Mouse (Mus musculus) spleen, postnatal 14 days (tissue): Measurements from ENCODE around the gene Srrm4.

ENCODE experiments used
- DNase-seq, 2 experiments: peaks; one replicate each; pipeline ENCODE4 v3.0.0; 2021 to 2022; ENCODE audit warnings: low spot score in 2 of 2

The Srrm4 gene

DNA sequence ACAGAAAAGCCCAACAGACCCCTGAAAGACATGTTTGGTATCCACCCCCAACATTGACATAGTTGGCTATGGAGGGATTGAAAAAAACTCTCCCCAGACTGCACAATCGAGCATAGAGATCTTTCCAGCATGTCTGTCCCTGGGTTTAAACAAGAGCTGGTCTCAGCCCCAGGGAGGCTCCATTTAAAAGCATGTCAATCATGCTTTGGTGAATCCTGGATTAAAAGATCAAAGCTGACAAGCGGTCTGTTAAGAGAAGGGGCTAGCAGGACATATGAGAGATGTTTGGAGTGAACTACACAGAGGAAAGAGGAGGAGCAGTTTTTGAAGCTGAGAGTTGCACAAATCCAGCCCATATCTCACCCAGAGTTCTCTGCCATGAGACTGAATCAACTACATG is 38.5 kb downstream of the Srrm4 start:
- no peak for DNase-seq

GRCm38 (mm10) chr5:116552584-116552983 is 39.0 kb downstream of the Srrm4 start:
- no peak for DNase-seq

- no peak for DNase-seq
These were observed 45.9 kb downstream of the Srrm4 start for GRCm38 (mm10) chr5:116545746-116546145.

GRCm38 (mm10) chr5:116542317-116542716 is 49.3 kb downstream of the Srrm4 start:
- DNase-seq: no peak

- DNase-seq: no peak
These were observed 50.5 kb downstream of the Srrm4 start for GRCm38 (mm10) chr5:116541128-116541527.

DNA sequence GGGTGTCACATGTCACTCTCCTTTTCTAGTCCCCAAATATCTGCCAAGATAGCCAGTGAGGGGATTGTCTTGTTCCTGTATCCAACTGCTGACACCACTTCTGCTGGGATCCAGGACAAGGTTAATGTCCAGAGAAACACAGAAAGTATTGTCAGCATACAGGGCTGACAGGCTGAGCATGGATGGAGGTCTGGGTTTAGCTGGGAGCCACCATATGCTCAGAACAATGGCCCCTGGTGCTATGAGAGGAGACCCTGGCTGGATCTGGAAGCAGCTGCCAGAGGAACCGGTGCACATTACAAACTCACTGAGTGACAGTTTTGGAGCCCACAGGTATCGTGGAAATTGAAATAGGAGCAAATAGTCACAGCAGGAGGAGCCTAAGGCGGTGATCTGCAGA is 52.3 kb downstream of the Srrm4 start:
- no peak for DNase-seq

GRCm38 (mm10) chr5:116538491-116538890 is 53.1 kb downstream of the Srrm4 start:
- no peak for DNase-seq

- no peak for DNase-seq
These were observed 65.3 kb downstream of the Srrm4 start for GRCm38 (mm10) chr5:116526324-116526723.

DNA sequence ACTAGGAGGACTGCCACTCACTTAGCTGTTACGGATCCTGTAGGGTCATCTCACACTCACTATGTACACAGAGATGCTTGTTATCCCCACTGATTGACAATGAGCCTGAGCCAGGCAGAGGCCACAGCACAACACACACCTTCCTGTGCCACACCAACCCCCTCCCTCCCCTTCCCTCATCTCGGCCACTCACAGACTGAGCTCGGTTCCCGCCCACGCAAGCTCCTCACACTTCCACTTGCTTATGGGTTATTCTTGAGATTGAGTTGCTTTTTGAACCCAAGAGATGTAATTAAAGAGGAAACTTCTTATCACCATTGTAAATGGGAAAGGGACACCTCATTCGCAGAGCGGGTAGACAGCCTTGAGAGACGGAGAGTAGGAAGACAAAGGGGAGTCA is 66.3 kb downstream of the Srrm4 start:
- no peak for DNase-seq

DNA sequence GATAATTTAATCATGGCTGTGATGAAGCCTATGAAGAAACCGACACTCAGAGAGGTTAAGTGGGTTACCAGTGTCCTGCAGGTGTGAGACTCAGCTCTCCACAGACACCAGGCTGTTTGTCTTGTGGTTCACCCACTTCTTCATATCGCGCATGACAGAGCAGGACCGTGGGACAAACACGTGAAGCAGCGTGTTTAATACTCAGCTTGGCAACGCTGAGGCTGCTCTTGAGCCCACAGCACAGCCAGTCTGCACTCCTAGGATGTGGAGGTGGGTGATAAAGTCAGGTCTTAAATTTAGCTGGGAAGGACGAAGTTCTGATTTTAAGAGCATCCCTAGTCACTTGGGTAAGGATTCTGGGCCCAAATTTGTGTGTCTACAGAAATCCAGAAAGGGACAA is 68.1 kb downstream of the Srrm4 start:
- DNase-seq: no peak

DNA sequence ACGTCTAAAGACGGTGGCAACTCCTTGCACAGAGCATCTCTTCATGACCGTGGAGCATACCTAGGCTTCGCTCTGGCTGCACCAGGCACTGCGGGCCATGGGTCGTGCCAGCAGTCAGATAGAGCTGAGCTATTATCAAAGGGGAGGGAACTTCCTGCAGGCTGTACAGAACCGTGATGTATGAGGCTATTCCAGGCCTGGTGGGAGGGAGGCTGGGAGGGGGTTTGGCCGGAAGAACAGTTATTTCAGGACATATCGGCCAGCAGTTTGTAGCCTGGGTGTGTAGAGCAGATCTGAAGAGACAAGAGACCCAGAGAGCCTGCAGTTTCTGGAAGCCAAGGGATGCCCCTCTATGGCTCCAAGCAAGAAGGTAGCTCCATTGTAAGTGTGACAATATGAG is 68.5 kb downstream of the Srrm4 start:
- no peak for DNase-seq

GRCm38 (mm10) chr5:116522273-116522672 is 69.3 kb downstream of the Srrm4 start:
- no peak for DNase-seq

- DNase-seq: no peak
These were observed 73.6 kb downstream of the Srrm4 start for GRCm38 (mm10) chr5:116518047-116518446.

DNA sequence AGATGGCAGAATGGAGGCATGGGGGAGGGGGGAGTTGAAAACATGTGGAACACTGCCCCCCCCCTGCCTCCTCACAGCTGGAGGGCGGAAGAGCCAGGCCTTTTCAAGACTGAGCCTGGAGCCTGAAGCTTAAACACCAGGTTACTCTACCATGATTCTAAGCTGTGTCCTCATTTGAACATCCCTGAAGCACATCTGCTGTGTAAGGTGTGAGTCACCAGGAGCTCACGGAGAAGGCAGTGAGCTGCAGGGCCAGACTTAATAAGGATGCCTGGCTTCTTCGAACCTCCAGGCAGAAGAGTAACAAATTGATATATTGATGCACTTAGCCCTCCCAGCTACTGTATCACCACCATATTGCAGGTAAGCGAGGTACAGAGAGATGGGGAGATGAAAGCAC is 79.5 kb downstream of the Srrm4 start:
- DNase-seq: no peak

DNA sequence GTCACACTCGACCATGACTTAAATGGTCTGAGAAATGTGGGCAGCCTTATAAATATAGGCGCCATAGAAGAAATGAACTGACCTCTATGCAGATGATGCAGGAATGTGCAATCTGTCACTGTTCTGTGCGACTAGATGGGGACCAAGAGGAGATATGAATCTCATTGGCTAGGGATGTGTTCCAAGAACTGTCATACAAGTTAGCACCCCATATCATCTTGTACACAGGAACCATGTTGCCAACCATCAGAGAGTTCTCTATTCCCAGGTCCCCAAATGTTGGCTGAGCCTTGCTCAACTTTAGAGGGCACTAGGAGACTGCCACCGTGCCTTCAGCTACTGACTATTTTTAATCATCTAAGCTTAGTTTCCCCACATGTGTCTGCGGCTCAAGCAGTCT is 81.4 kb downstream of the Srrm4 start:
- no peak for DNase-seq

- no peak for DNase-seq
These were observed 90.3 kb downstream of the Srrm4 start for GRCm38 (mm10) chr5:116501342-116501741.

- no peak for DNase-seq
These were observed 92.6 kb downstream of the Srrm4 start for GRCm38 (mm10) chr5:116498880-116499640.

GRCm38 (mm10) chr5:116497866-116498265 is 93.8 kb downstream of the Srrm4 start:
- no peak for DNase-seq

GRCm38 (mm10) chr5:116497205-116497604 is 94.4 kb downstream of the Srrm4 start:
- DNase-seq: no peak

- DNase-seq: no peak
These were observed 94.9 kb downstream of the Srrm4 start for GRCm38 (mm10) chr5:116496717-116497116.

DNA sequence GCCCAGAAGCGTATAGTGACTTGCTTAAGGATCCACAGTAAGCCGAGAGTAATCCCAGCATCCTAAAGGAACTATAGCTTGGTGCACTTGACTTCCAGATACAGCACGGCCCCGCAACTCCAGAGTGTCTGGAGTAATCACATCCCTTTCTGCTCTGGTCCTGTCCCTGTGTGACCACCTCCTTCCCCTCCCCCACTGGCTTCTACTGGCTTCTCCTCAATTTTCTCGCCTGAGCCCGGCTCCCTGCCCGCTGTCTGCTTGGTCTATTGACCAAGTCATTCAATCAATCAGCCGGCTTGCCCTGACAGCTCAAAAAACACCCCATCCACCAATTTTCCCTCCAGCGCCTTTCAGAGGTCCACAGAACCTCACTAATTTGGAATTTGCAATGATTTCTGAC is 96.2 kb downstream of the Srrm4 start:
- DNase-seq: no peak

- no peak for DNase-seq
These were observed 97.2 kb downstream of the Srrm4 start for GRCm38 (mm10) chr5:116494377-116494776.

DNA sequence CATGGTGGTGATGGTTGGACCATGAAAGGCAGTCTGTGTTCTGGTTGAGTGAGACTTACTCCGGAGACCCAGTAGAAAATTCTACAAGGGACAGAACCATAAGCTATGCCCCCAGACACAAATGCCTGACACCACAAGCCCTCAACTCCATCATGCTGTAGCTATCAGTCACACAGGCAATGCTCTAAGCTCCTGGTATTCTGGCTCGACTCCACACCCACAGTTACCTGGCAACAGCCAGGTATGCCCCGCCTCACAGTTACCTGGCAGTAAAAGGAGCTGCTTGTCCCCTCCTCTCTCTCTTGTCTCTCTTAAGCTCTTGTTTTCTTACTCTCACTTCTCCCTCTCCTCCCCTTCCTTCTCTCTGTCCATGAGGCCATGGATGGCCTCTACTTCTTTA is 98.9 kb downstream of the Srrm4 start:
- no peak for DNase-seq

GRCm38 (mm10) chr5:116491794-116492420 is 99.7 kb downstream of the Srrm4 start:
- no peak for DNase-seq
